Mouse (Mus musculus): Measurements from ENCODE around the gene Cachd1. TPM values are rescaled to one million over a fixed set of nuclear protein-coding genes. Genes with fewer than 3 reads are reported as not detected.

Cachd1 gene
- polyA plus RNA-seq, 1 experiment from 2014 or later: 32.6 TPM

DNA sequence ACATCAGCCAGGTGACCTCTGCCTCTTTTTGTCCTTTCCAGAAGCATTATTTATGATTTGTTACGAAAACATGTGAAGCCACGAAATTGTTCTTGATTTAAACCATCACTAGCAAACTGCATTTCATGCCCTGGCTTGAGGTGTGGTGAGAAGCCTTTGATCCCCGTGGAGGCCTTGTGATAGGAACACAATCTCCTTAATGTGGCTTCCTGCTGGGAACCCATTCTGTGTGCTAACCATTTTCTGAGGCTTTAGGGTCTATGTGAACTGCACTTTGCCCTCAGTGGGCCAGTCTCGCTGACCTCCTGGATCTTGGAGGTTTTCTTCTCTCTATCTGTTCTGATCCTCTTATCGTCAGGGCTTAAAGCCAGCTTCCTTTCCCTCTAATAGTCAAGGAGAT, 66.2 kb downstream of the Cachd1 start:
- Histone ChIP-seq H3K9ac (no peak overlapping the region), H3K27ac (no peak overlapping the region), H3K4me1 (peaks cover 57% of the 10 kb centered on the region), H3K36me3 (no peaks in the 10 kb centered on the region), H3K27me3 (no peaks in the 10 kb centered on the region), H3K4me3 (no peak overlapping the region), H3K9me3 (no peaks in the 10 kb centered on the region; the same call in 1 of the 2 replicates), H3K4me2 (replicated peaks) (no peak overlapping the region)
- ATAC-seq (ENCODE audit: low FRiP score, low read depth): no peak
- WGBS: 28% methylated on average over 5 of the region's 5 CpGs

DNA sequence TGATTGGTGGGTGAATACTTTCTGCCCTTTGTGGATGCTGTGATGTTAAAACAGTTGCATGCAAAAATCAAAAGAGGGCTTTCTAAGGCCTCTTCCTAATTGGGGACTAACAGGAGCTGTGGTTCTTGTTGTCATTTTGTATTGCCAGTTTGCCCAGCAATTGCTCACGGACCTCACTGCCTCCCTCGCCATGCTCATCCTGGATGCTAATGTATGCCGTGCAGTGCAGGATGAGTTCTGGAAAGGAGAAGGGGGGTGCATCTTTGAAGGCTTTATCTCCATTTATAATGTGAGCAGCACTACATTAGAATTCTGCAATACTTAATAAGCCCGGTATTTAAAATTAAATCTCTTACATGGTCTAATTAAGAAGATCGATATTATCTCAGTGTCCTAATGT, 66.6 kb downstream of the Cachd1 start:
- H3K9me3 ChIP-seq: no peaks in the 10 kb centered on the region; the same call in 1 of the 2 replicates
- H3K36me3 ChIP-seq: no peaks in the 10 kb centered on the region
- no peak overlapping the region for H3K4me3 ChIP-seq
- no peak overlapping the region for H3K27ac ChIP-seq
- peaks cover 62% of the 10 kb centered on the region for H3K4me1 ChIP-seq
- no peak for ATAC-seq (ENCODE audit: low FRiP score, low read depth)
- no peak overlapping the region for H3K9ac ChIP-seq
- H3K27me3 ChIP-seq: no peaks in the 10 kb centered on the region
- WGBS: 70% methylated on average over 5 of the region's 5 CpGs
- no peak overlapping the region for H3K4me2 ChIP-seq (replicated peaks)

DNA sequence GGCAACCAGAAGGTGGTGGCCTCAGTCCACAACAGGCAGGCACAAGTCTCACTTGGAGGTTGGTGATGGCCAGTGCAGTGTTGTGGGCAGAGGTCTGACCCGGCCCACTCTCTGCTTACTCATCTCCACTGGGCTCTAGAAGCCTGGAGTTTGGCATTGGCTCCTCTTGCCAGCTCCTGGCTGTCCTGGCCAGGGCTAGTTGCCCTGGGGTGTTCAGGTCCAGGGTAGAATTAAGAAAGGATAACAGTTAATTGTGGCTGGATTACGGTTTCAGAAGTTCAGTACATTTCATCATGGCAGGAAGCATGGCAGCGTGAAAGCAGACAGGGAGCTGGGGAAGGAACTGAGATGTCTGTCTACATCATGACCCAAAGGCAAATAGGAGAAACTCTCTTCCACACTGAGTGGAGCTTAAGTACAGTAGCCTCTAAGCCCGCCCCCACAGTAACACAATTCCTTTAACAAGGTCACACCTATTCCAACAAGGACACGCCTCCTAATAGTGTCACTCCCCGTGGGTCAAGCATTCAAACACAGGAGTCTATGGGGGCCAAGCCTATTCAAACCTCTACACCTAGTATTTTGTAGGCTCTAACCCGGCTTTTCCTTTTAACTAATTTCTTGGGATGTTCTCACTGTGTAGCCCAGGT, 74.5 kb downstream of the Cachd1 start:
- H3K36me3 ChIP-seq: no peaks in the 10 kb centered on the region
- no peaks in the 10 kb centered on the region for H3K27me3 ChIP-seq
- no peak overlapping the region for H3K9ac ChIP-seq
- peaks cover 75% of the 10 kb centered on the region for H3K4me1 ChIP-seq
- 65% methylated on average over 7 of the region's 7 CpGs for WGBS
- H3K4me3 ChIP-seq: no peak overlapping the region
- no peak overlapping the region for H3K27ac ChIP-seq
- no peak for ATAC-seq (ENCODE audit: low FRiP score, low read depth)
- no peak overlapping the region for H3K4me2 ChIP-seq (replicated peaks)
- H3K9me3 ChIP-seq: no peaks in the 10 kb centered on the region

DNA sequence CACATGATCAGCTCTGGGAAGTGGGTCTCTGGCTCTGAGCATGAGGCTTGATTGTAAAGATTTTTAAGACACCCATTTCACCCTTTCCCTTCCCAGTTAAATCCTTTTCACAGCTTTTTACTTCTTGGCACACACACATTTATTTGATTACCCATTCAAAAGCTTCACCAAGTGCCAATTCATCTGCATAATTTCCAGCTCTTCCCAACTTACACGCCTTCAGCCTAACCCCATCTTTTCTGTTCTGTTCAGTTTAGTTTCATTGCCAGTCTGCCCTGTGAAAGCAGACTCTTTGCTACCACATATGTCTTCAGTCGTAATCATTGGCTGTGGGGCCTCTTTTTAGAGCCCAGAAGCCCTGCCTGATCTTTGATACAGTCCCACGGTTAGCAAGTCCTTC, 76.0 kb downstream of the Cachd1 start:
- Histone ChIP-seq H3K9ac (no peak overlapping the region), H3K4me2 (replicated peaks) (no peak overlapping the region), H3K4me1 (peaks cover 81% of the 10 kb centered on the region), H3K9me3 (no peaks in the 10 kb centered on the region), H3K27ac (peak overlapping the region; percentile 34; the same call in 1 of the 2 replicates), H3K27me3 (no peaks in the 10 kb centered on the region), H3K4me3 (no peak overlapping the region), H3K36me3 (no peaks in the 10 kb centered on the region)
- 20% methylated on average over 3 of the region's 3 CpGs for WGBS
- no peak for ATAC-seq (ENCODE audit: low FRiP score, low read depth)

DNA sequence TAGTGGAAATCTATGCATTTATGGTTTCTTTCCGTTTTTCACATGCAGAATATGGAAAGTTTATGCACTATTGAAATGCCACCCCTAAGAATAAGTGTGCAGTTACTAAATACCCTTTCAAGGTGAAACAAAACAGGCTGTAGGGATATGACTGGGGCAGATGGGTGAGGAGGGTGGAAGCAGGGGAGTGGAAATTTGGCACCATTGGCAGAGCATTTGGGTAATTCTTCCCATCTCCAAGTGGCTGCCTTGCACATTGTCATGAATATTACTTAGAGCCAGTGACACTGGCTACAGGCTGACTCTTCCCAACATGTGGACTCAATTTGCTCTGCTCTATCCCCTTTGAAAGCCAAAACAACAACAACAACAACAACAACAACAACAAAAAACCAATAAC, 77.0 kb downstream of the Cachd1 start:
- H3K27me3 ChIP-seq: no peaks in the 10 kb centered on the region
- no peaks in the 10 kb centered on the region for H3K9me3 ChIP-seq
- peak overlapping the region; percentile 22; the same call in 1 of the 2 replicates for H3K27ac ChIP-seq
- H3K4me2 ChIP-seq (replicated peaks): no peak overlapping the region
- peaks cover 82% of the 10 kb centered on the region for H3K4me1 ChIP-seq
- no peak for ATAC-seq (ENCODE audit: low FRiP score, low read depth)
- no peak overlapping the region for H3K9ac ChIP-seq
- no peak overlapping the region for H3K4me3 ChIP-seq
- WGBS: 52% methylated on average over 1 of the region's 1 CpGs
- no peaks in the 10 kb centered on the region for H3K36me3 ChIP-seq

DNA sequence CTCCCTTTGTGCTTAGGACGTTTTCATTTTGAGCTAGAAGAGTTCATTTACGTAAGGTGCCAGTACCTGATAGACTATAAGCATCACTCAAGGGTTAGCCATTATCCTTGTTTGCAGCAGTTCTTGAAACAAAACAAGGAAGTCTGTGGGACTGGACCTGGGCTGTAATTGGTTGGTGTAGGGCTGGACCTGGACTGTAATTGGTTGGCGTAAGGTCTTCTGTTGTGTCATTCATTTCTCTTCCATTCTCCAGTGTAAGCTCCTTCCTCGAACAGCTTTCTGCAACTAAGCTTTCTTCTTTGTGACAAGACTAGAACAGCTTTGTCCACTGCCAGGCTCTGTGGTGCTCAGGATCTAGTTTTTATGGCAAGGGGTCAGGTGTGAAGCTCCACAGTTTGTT, 78.9 kb downstream of the Cachd1 start:
- Histone ChIP-seq H3K36me3 (no peaks in the 10 kb centered on the region), H3K4me3 (no peak overlapping the region), H3K4me1 (peaks cover 90% of the 10 kb centered on the region), H3K9ac (no peak overlapping the region), H3K27ac (no peak overlapping the region), H3K27me3 (no peaks in the 10 kb centered on the region), H3K9me3 (no peaks in the 10 kb centered on the region), H3K4me2 (replicated peaks) (no peak overlapping the region)
- WGBS: 72% methylated on average over 4 of the region's 4 CpGs
- ATAC-seq (ENCODE audit: low FRiP score, low read depth): no peak

DNA sequence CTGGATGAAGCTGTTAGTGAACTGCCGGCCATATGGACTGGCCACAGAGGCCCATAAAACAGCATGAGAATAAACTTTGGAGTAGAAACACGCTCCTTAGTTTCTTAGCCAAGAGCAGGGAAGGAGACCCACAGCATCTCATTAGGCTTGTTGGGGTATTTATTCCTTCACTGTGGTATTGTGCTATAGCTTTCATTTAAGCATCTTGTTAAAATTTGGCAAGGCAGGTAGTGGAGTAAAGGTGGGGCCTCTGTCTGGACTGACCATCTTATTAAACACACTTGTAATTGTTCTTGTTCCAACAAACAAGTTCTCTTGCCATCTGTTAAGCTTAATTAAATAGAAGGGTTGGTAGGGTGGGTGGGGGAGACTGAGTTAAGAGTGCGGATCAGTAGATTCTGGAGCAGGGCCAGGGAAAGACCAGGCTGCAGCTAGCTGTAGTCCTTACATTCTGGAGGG, 81.0 kb downstream of the Cachd1 start:
- peak; percentile 57 for ATAC-seq (ENCODE audit: low FRiP score, low read depth)
- 11% methylated on average over 3 of the region's 3 CpGs for WGBS

DNA sequence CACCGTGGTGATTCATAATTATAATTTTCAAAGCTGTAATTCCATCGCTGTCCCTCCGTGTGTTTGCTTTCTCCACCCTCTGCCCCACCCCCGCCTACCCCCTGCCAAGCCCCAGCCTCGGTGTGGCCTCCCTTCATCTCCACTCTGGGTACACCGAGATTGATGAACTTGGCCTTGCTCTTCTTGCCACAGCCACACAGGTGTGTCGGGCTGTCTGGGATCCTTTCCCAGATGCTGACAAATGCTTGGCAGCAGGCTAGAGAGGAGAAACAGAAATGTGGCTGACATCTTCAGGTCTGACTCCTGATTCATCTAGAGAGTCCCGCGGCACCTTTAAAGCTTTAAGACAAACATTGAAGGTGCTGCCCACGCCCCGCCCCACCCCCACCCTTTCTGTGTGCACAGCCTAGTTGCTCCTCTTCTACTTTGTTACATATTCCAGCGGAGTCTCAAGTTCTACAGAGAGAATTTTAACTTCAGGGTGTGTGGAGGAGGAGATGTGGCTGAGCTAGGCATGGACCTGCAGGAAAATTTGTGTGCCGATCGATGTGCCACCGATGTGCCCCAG, 87.5 kb downstream of the Cachd1 start:
- Histone ChIP-seq H3K9ac (no peak overlapping the region), H3K27me3 (no peaks in the 10 kb centered on the region), H3K27ac (no peak overlapping the region), H3K4me2 (replicated peaks) (peak overlapping the region; percentile 31), H3K4me3 (no peak overlapping the region), H3K4me1 (peaks cover 60% of the 10 kb centered on the region), H3K36me3 (peaks cover 5% of the 10 kb centered on the region), H3K9me3 (no peaks in the 10 kb centered on the region)
- ATAC-seq (ENCODE audit: low FRiP score, low read depth): no peak
- WGBS: 32% methylated on average over 15 of the region's 15 CpGs

More for the DNA sequence above, 81.0 kb downstream of the Cachd1 start:
- Histone ChIP-seq H3K36me3 (no peaks in the 10 kb centered on the region), H3K4me1 (peaks cover 80% of the 10 kb centered on the region), H3K4me2 (replicated peaks) (peak overlapping the region; percentile 31), H3K27me3 (no peaks in the 10 kb centered on the region), H3K4me3 (no peak overlapping the region), H3K9me3 (no peaks in the 10 kb centered on the region), H3K9ac (no peak overlapping the region), H3K27ac (peak overlapping the region; percentile 58)

DNA sequence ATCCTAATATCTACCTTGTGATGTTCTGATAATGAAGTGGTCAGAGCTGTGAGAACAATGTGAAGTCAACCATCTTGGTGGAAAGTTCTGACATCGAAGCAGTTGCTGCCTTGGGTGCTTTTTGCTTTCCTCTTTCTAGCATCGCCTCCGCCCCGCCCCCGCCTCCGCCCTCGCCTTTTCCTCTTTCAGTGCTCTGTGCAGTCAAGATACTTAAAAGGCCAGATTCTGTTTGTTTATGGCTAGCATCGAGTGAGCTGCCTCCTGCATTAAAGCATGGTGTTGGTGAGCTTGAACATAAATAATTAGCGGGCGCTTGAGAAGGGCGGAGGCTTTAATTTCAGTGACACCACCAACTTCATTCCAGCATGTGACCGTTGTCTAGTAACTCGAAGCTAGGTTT, 88.9 kb downstream of the Cachd1 start:
- Histone ChIP-seq H3K4me3 (no peak overlapping the region), H3K27me3 (no peaks in the 10 kb centered on the region), H3K4me1 (peaks cover 57% of the 10 kb centered on the region), H3K36me3 (peaks cover 5% of the 10 kb centered on the region), H3K4me2 (replicated peaks) (peak overlapping the region; percentile 27), H3K9me3 (no peaks in the 10 kb centered on the region), H3K9ac (no peak overlapping the region), H3K27ac (no peak overlapping the region; the same call in 1 of the 2 replicates)
- no peak for ATAC-seq (ENCODE audit: low FRiP score, low read depth)
- WGBS: 15% methylated on average over 13 of the region's 13 CpGs

DNA sequence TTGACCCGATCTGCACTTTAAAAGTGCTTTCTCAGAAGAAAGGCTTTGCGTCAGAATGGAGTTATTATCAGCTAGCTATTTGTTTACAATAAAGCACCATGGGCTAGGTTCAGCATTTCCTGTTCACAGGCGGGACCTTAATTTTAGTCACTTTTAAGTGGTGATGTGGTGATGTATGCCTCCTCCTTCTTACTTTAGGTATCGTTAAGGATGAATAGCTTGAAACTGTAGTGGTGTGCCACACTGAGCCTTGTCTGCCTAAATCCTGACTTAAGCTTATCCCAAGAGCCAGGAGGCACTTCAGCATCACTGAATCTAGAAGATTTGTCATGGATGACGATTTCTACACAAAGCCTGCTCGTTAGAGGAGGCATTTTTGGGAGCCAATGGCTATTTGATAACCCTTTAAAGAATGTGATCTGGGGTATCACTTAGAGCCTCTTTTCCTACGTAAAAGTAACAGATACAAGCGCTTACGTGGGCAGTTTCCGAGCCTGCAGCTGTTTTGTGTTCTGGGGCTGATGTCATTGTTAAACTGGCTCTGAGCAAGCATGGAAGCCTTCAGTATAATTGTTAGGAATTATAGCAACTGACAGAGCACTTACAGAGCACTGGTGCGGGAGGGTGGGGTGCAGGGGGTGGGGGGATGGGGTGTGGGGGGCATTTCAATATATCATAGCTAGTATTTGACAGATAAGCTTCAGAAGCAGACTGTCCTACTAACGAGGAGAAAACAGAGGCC, 89.7 kb downstream of the Cachd1 start:
- H3K9ac ChIP-seq: no peak overlapping the region
- no peak overlapping the region for H3K27ac ChIP-seq
- H3K36me3 ChIP-seq: peaks cover 5% of the 10 kb centered on the region
- H3K4me1 ChIP-seq: peaks cover 56% of the 10 kb centered on the region
- H3K9me3 ChIP-seq: no peaks in the 10 kb centered on the region
- WGBS: 21% methylated on average over 12 of the region's 12 CpGs
- H3K27me3 ChIP-seq: no peaks in the 10 kb centered on the region
- no peak overlapping the region for H3K4me3 ChIP-seq
- H3K4me2 ChIP-seq (replicated peaks): peak overlapping the region; percentile 27; the same call in 1 of the 2 replicates
- no peak; the same call in 1 of the 2 replicates for ATAC-seq (ENCODE audit: low FRiP score, low read depth)

DNA sequence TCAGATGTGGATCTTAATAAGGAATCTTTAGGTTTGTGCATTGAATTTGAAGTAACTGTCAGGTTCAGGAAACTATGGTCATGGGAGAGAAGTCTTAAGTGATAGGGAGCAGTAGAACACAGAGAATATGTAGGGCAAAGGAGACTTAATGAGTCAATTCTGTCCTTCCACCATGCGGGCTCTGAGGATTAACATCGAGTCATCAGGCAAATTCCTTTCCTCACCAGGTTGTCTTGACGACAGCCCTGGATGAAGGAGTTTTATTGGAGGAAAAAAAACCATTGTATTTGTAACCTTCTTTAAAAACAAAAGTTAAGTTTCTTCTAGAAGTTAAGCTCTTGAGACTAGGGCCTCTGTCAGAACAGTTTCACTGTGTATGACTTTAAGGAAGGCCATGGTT, 100.9 kb downstream of the Cachd1 start:
- H3K4me2 ChIP-seq (replicated peaks): no peak overlapping the region
- WGBS: 49% methylated on average over 3 of the region's 3 CpGs
- ATAC-seq (ENCODE audit: low FRiP score, low read depth): no peak
- H3K9me3 ChIP-seq: no peaks in the 10 kb centered on the region
- no peak overlapping the region for H3K27ac ChIP-seq
- H3K27me3 ChIP-seq: no peaks in the 10 kb centered on the region
- H3K4me1 ChIP-seq: peaks cover 15% of the 10 kb centered on the region
- no peaks in the 10 kb centered on the region for H3K36me3 ChIP-seq
- H3K4me3 ChIP-seq: no peak overlapping the region
- H3K9ac ChIP-seq: no peak overlapping the region

DNA sequence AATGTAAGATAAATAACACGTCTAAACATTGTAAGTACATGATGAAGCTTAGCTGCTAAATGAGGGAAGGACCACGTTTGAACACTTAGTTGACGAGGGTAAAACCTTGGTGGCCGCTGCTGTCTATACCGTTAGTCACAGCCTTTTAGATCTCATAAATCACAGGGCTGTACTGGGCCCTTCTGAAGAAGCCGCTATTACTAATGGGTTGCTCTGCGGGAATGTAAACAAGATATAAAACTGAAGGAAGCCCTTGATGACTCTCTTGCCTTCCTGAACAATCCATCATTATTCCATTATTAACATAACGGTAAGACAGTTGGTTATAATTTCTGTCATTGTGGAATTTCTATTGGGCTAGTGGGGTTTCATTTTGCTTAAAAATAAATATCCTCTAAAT, 102.9 kb downstream of the Cachd1 start:
- Histone ChIP-seq H3K9ac (no peak overlapping the region), H3K4me1 (peaks cover 15% of the 10 kb centered on the region), H3K27ac (no peak overlapping the region), H3K4me2 (replicated peaks) (no peak overlapping the region), H3K36me3 (no peaks in the 10 kb centered on the region), H3K27me3 (no peaks in the 10 kb centered on the region), H3K9me3 (no peaks in the 10 kb centered on the region), H3K4me3 (no peak overlapping the region)
- no peak for ATAC-seq (ENCODE audit: low FRiP score, low read depth)
- 29% methylated on average over 8 of the region's 8 CpGs for WGBS

All from limb, embryonic 13.5 days (tissue).